Mouse (Mus musculus): ENCODE results near the gene Rasd1.

The Rasd1 gene

GRCm38 (mm10) chr11:59964818-59965217 lies at the start of gene Rasd1:
Gene Rasd1 (minus strand): TSS chr11:59964944.
- peak; percentile 61 for DNase-seq (ENCODE audit: low spot score)

GRCm38 (mm10) chr11:60011516-60011915 lies 46.8 kb upstream of the Rasd1 start:
- DNase-seq (ENCODE audit: low spot score), result no peak

- DNase-seq (ENCODE audit: low spot score), result no peak
Measured at GRCm38 (mm10) chr11:60009451-60009850, 44.7 kb upstream of the Rasd1 start.

DNA sequence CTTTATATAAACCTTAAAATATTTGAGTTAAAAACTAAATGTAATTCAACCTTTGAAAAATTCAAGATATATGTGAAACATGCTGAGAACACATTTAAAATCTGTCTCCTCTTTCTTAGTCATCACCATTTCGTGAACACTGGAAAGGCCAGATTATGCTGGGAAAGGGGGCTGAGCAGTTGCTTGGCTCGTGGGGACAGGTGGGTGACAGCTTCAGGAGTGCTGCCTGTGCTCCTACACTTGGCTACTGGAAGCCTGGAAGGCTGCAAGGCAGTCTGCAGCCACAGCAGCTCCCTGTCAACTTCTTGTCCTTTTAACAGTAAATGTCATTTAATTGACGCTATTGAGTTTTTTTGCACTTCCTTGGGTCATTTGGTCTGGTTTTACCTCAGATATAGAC lies 41.1 kb upstream of the Rasd1 start:
- DNase-seq (ENCODE audit: low spot score), result no peak

DNA sequence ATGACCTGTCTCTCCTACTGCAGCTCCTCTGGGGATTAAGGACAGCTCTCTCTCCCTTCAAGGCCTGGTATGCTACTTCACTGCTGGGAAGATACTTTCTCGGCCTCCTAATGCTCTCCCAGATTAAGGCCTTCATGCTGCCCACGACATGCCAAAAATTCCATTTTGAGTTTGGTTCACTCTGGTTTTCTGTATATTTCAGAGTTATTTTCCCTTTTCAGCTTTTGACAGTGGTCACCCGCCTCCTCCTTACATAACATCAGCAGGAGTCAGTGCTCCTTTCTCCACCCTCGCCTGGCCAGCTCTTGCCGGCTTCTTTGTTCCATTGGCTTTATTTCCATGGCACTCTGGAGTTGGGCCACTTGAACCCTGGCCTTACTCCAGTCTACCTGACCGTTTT lies 40.0 kb upstream of the Rasd1 start:
- DNase-seq (ENCODE audit: low spot score), result no peak

GRCm38 (mm10) chr11:60003811-60004210 lies 39.1 kb upstream of the Rasd1 start:
- DNase-seq (ENCODE audit: low spot score), result no peak

DNA sequence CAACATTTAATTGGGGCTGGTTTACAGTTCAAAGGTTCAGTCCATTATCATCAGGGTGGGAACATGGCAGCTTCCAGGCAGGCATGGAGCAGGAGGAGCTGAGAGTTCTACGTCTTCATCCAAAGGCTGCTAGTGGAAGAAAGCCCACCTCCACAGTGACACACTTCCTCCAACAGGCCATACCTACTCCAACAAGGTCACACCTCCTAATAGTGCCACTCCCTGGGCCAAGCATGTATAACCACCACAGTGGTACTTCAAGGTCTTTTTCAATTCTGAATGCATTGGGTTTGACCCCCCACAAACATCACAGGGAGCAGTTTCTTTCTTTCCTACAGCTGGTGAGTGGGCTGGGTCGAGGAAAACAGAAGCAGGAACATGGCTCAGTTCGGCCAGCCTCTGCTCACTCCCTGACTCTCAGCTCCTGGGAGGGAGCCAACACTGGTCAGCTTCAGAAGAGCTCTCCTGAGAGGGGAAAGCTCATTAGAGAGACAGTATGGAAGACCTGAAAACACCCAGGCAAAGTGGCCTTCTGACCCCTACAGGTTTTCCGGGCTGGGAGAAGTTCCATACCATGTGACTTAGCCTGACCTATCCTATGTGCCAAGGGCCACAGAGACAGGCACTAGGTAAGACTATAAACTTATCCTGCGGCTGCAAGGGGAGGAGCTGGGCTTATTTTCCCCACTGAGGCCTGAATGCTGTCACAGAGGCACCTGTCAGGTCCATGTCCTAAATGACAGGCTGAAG lies 36.7 kb upstream of the Rasd1 start:
- DNase-seq (ENCODE audit: low spot score), result no peak

- no peak for DNase-seq (ENCODE audit: low spot score)
Measured at GRCm38 (mm10) chr11:59994318-59994717, 29.6 kb upstream of the Rasd1 start.

- no peak for DNase-seq (ENCODE audit: low spot score)
Measured at GRCm38 (mm10) chr11:59991365-59991764, 26.6 kb upstream of the Rasd1 start.

- no peak for DNase-seq (ENCODE audit: low spot score)
Measured at GRCm38 (mm10) chr11:59989406-59989805, 24.7 kb upstream of the Rasd1 start.

DNA sequence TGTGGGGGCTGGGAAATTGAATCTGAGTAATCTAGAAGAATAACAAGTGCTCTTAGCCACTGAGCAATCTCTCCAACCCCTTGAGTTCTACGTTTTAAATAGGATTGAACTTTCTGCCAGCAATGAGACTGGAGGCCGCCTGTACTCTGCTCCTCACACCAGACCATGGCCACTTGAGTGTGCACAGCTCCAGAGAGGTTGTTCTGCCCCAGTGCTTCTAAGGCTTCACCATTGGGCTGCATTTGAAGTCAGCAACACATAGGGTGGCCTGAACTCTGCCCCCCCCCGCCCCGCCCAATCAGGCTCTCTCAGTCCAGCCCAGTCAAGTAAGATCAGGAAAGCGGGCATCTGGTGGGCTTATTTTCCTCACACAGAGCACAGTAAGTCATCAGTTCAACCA lies 13.1 kb upstream of the Rasd1 start:
- DNase-seq (ENCODE audit: low spot score), result no peak

- DNase-seq (ENCODE audit: low spot score), result no peak
Measured at GRCm38 (mm10) chr11:59975241-59975640, 10.5 kb upstream of the Rasd1 start.

DNA sequence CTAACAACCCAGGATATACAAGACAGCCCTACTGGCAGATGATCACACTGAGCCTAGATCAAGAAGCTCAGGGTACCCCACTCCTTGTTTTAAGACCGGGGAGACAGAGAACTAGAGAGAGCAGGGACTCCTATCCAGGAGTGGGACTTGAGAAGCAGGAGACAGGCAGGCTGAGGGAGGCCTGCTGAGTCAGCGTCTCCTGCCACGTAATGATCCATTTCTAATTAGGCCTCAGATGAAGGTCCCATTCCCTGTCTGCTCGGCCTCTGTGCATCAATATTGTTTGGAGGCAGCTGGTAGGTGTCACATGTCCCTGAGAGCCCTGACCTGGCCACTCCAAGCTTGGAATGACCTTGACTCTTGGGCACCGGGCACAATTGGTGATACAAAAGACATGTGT lies 8.6 kb upstream of the Rasd1 start:
- no peak for DNase-seq (ENCODE audit: low spot score)

DNA sequence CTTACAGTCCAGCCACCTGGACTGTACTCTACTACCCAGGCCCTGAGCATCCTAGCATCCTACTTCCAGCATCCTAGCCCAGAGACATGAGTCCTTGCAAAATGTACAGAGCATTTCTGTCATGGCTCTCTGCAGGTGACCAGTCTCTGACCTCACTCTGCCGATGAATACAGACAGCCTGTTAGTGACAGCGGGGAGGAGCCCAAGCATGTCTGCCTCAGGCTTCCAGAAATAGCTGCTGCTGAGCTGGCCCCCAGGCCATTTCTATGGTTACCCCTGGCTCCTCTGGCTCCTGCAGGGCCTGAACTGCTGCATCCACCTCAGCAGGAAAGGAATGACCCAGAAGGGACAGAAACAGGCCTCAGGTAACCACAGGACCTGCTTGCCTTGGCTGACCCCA lies 6.9 kb upstream of the Rasd1 start:
- no peak for DNase-seq (ENCODE audit: low spot score)

DNA sequence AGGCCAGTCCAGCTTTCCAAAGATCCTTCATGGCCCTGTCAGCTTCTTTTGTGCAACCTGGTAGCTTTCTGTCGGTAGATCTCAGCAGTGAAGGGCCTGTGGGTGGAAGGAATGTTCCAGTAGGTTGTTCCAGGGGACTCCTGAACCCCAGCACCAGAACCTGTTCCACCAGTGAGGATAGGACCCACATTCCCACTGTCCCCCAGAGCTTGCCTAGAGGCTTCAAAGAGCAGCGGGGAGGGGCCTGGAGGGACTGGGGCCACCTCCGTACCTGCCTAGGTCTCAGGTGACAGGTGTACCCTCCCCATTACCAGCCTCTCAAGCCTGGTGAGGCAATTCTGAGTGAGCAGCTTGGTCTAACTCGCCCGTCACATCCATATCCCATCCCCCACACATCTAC lies 6.0 kb upstream of the Rasd1 start:
- no peak for DNase-seq (ENCODE audit: low spot score)

- DNase-seq (ENCODE audit: low spot score), result no peak
Measured at GRCm38 (mm10) chr11:59967765-59968164, 3.0 kb upstream of the Rasd1 start.

DNA sequence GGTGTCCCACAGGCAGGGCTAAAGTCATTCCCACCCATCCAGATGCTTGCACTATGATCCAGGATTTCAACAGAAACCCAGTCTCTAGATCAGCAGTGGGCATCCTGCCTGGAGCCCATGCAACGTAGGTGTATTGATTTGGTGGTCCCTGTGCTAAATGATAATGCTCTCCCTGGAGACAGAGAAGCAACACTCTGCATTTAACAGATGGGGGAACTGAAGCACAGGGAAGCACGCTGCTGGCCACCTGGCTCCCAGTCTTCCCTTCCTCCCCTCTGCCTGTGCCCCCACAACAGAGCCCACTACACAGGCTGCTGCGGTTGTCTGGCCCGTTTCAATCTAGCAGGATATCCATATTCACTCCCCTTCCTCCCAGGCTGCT lies 1.3 kb upstream of the Rasd1 start:
- DNase-seq (ENCODE audit: low spot score), result no peak

DNA sequence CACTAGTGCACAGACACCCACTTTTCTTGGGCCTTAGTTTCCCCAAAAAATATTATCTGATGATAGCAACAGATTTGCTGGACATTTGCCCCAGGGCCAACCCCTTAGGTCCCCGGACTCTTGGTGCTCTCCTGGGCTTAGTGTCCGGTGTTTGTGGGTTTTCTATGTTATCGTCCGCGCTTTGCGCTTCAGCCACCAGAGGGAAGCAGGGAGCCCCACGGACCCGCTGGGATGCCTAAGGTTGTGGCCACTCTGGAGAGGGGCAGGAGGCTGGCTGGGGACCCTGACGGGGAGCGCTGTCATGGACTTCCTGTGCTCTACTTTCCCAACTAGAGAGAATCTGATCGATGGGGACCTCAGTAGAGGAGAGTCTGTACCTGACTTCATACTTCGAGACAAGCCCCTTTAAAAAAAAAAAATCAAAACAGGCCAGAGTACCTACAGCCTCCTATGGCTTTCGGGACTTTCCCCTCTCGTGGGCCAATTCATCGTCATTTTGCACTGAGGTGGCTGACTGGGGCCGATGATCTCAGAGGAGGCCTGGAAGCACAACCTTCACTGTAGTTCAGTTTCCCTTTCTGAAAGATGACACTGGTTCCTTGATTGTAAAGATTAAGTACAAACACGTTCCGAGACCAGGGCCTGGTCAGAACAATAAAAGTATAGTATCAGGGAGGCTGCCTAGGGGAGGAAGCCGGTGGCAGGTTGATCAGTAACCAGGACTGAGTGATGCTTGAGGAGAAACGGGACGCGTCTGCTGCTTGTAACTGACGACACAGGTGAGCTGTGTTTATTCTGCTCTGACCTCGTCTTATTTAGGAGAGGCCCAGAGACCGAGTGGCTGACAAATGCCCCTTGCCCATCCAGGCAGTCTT lies 720 bp upstream of the Rasd1 start:
- peak; percentile 50 for DNase-seq (ENCODE audit: low spot score)

DNA sequence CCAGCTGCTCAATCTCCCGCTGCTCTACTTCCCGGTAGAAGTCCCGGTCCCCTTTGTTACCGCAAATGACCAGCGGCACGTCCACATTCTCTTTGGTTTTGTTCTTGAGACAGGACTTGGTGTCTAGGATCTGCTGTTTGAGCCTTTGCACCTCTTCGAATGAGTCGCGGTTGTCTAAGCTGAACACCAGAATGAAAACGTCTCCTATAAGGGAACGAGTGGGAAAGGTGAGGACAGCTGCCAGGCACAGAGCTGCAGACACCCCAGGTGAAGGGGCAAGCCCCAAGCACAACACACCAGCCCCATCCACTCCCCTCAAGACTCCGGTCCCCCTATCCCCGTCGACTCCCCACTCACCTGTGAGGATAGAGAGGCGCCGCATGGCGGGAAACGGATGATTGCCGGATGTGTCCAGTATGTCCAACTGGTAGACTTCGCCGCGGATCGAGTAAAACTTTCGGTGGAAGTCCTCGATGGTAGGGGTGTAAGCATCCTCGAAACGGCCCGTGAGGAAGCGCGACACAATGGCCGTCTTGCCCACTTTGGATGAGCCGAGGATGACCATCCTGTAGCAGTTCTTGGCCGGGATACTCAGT lies 483 bp downstream of the Rasd1 start:
- no peak for DNase-seq (ENCODE audit: low spot score)

GRCm38 (mm10) chr11:59963364-59964162 lies 1.2 kb downstream of the Rasd1 start:
- no peak for DNase-seq (ENCODE audit: low spot score)

GRCm38 (mm10) chr11:59962590-59962989 lies 2.2 kb downstream of the Rasd1 start:
- DNase-seq (ENCODE audit: low spot score), result no peak

- no peak for DNase-seq (ENCODE audit: low spot score)
Measured at GRCm38 (mm10) chr11:59961338-59961875, 3.3 kb downstream of the Rasd1 start.

All from spleen, adult 12 weeks (tissue).